Comparison of ENCODE assay signal across 8 mouse cellular contexts in the genomic region with DNA sequence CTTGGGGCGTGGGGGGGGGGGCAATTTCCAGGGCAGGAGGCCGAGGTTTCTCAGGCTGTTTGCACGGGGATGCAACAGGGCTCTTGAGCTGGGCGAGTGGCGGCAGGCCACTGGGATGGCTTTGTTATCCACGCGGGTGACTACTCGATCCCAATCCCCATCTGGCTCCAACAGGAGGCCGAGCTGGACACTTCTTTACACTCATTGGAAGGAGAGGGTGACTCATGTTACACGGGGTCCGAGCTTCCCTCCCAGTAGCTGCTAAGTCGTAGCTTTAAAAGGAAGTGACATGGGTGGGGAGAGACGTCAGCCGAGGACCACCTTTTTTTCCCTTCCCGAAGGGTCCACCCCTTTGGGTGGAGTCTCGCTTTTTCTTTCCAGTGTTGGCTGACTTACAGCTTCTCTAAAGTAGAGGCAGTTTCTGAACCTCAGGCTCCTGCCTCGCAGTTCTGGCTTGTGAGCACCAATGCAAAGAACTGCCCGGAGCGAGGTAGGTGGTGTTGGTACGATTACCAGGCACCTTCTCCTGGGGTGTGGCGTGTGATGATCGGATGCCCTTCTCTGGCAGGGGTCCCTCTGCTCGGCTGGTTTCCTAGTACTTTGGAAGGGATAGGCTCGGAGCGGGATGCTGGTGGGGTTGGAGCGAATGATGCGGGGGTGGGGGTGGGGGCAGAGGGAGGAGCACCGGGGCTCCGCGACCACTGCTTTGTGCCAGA. TPM values are rescaled to one million over a fixed set of nuclear protein-coding genes. Genes with fewer than 3 reads are reported as not detected.
A peak's percentile ranks its signal among the peaks of the same experiment; 100 is the strongest.
DNase-seq lines count a peak whose midpoint lies in the region; ATAC-seq and TF ChIP-seq lines count a peak whose summit lies in the region.

No protein-coding gene starts in this region.

- H3K4me2 ChIP-seq in CH12.LX (ENCODE audit: insufficient read depth, low read depth, poor library complexity, severe bottlenecking), result peak overlapping the region; percentile 97
- peak overlapping the region; percentile 97 for H3K4me2 ChIP-seq in heart, embryonic 15.5 days
- peak overlapping the region; percentile 99 for H3K4me2 ChIP-seq in liver, embryonic 13.5 days
- peak overlapping the region; percentile 95 for H3K4me2 ChIP-seq in stomach, embryonic 15.5 days

- H3K4me3 ChIP-seq in CH12.LX (replicated peaks in 1 of 3; ENCODE audit: low read depth in 2 of 3, low read length in 2 of 3, poor library complexity in 1 of 3), result peak overlapping the region; percentile 74 to 85 (median 81)
- H3K4me3 ChIP-seq in forebrain, embryonic 10.5 days, result peak overlapping the region; percentile 75
- peak overlapping the region; percentile 64 for H3K4me3 ChIP-seq in heart, embryonic 15.5 days
- H3K4me3 ChIP-seq in liver, embryonic 13.5 days (replicated peaks), result peak overlapping the region; percentile 89
- H3K4me3 ChIP-seq in stomach, embryonic 15.5 days (replicated peaks), result peak overlapping the region; percentile 65

- DNase-seq in CH12.LX (ENCODE audit: extremely low read depth), result peak; percentile 97
- DNase-seq in c-Kit-positive CD71-negative TER-119-negative erythroid progenitor cells, embryonic 14.5 days (ENCODE audit: low read depth), result peak; percentile 89
- DNase-seq in forebrain, embryonic 10.5 days (ENCODE audit: extremely low spot score, low spot score), result peak; percentile 87
- DNase-seq in kidney, postnatal 14 days, result peak; percentile 84
- peak; percentile 82 for DNase-seq in liver, embryonic 13.5 days
- DNase-seq in natural killer cell, adult 2 months (ENCODE audit: low spot score in 2 of 2), result peak; percentile 67 to 80

- TF ChIP-seq CTCF in CH12.LX (conservative IDR thresholded peaks at IDR 0.05 in 1 of 2, IDR thresholded peaks at IDR 0.05 in 1 of 2; ENCODE audit: low read depth in 2 of 2, low read length in 2 of 2), result no peak

- dilution Hi-C loops in CH12.LX (cut with MboI; ENCODE audit: extremely low pct_ligation_motif_present, extremely low pct_unique_long_range_greater_than_20kb, low sequenced_read_pairs), result no loop called here

- H3K36me3 ChIP-seq in CH12.LX (replicated peaks in 1 of 2; ENCODE audit: control insufficient read depth in 1 of 2, insufficient read depth in 1 of 2, low read length in 1 of 2), result peaks cover under 1 to 8% of the 10 kb centered on the region in 2 experiments
- H3K36me3 ChIP-seq in forebrain, embryonic 10.5 days (replicated peaks), result peaks cover 12% of the 10 kb centered on the region
- H3K36me3 ChIP-seq in heart, embryonic 15.5 days, result no peaks in the 10 kb centered on the region
- peaks cover 5% of the 10 kb centered on the region for H3K36me3 ChIP-seq in liver, embryonic 13.5 days
- no peaks in the 10 kb centered on the region for H3K36me3 ChIP-seq in stomach, embryonic 15.5 days

- no peak; the same call in 1 of the 2 replicates for TF ChIP-seq RAD21 in CH12.LX (IDR thresholded peaks at IDR 0.05; ENCODE audit: low read depth, low read length)

- peak; percentile 93 for TF ChIP-seq POLR2A in CH12.LX (IDR thresholded peaks at IDR 0.05; ENCODE audit: low read depth, low read length)

- peaks cover 39% of the 10 kb centered on the region for H3K79me2 ChIP-seq in CH12.LX (replicated peaks; ENCODE audit: control insufficient read depth, extremely low read depth, insufficient read depth, poor library complexity, severe bottlenecking)

- WGBS in forebrain, embryonic 10.5 days, result under 1% methylated on average over 30 of the region's 30 CpGs
- 1% methylated on average over 30 of the region's 30 CpGs for WGBS in heart, embryonic 15.5 days
- 1% methylated on average over 30 of the region's 30 CpGs for WGBS in liver, embryonic 13.5 days (ENCODE audit: insufficient replicate concordance)
- under 1% methylated on average over 30 of the region's 30 CpGs for WGBS in stomach, embryonic 15.5 days

- in situ Hi-C loops in CH12.LX (cut with MboI; ENCODE audit: low pct_ligation_motif_present, low pct_unique_long_range_greater_than_20kb, low sequenced_read_pairs), result loop anchor here (5.0 kb wide), 1 partner anchor 43 kb away; no protein-coding TSS in a partner anchor

- H3K27ac ChIP-seq in CH12.LX (ENCODE audit: insufficient read depth, low read depth), result peak overlapping the region; percentile 78
- peak overlapping the region; percentile 95 for H3K27ac ChIP-seq in forebrain, embryonic 10.5 days
- peak overlapping the region; percentile 88 for H3K27ac ChIP-seq in heart, embryonic 15.5 days
- peak overlapping the region; percentile 94 for H3K27ac ChIP-seq in liver, embryonic 13.5 days
- peak overlapping the region; percentile 92 for H3K27ac ChIP-seq in stomach, embryonic 15.5 days

- ATAC-seq in heart, embryonic 15.5 days (replicated peaks; ENCODE audit: insufficient number of reproducible peaks, insufficient read depth, low FRiP score, low read depth), result peak; percentile 96
- peak; percentile 90 for ATAC-seq in liver, embryonic 13.5 days (ENCODE audit: low read depth)
- ATAC-seq in stomach, embryonic 15.5 days (ENCODE audit: insufficient read depth, low FRiP score, low read depth), result peak; percentile 93

- H3K9ac ChIP-seq in CH12.LX (ENCODE audit: insufficient read depth, low read depth), result peak overlapping the region; percentile 88
- peak overlapping the region; percentile 57 for H3K9ac ChIP-seq in heart, embryonic 15.5 days
- H3K9ac ChIP-seq in liver, embryonic 13.5 days, result peak overlapping the region; percentile 96
- H3K9ac ChIP-seq in stomach, embryonic 15.5 days, result peak overlapping the region; percentile 27; the same call in 1 of the 2 replicates

- peaks cover 7% of the 10 kb centered on the region for H3K9me3 ChIP-seq in CH12.LX (replicated peaks; ENCODE audit: low read length)
- H3K9me3 ChIP-seq in forebrain, embryonic 10.5 days, result no peaks in the 10 kb centered on the region
- no peaks in the 10 kb centered on the region for H3K9me3 ChIP-seq in heart, embryonic 15.5 days (replicated peaks)
- no peaks in the 10 kb centered on the region for H3K9me3 ChIP-seq in liver, embryonic 13.5 days (replicated peaks)
- H3K9me3 ChIP-seq in stomach, embryonic 15.5 days, result no peaks in the 10 kb centered on the region

- H3K4me1 ChIP-seq in CH12.LX (ENCODE audit: control insufficient read depth in 1 of 2, insufficient read depth in 2 of 2), result peaks cover 0 to 20% of the 10 kb centered on the region in 2 experiments; a peak in 3 of 4 replicates
- H3K4me1 ChIP-seq in forebrain, embryonic 10.5 days, result peaks cover 30% of the 10 kb centered on the region
- H3K4me1 ChIP-seq in heart, embryonic 15.5 days (replicated peaks), result peaks cover 14% of the 10 kb centered on the region
- peaks cover 53% of the 10 kb centered on the region for H3K4me1 ChIP-seq in liver, embryonic 13.5 days (replicated peaks)
- peaks cover 6% of the 10 kb centered on the region for H3K4me1 ChIP-seq in stomach, embryonic 15.5 days

- no peaks in the 10 kb centered on the region for H3K27me3 ChIP-seq in CH12.LX (replicated peaks)
- H3K27me3 ChIP-seq in forebrain, embryonic 10.5 days (ENCODE audit: poor library complexity, severe bottlenecking), result no peaks in the 10 kb centered on the region
- no peaks in the 10 kb centered on the region for H3K27me3 ChIP-seq in heart, embryonic 15.5 days
- no peaks in the 10 kb centered on the region for H3K27me3 ChIP-seq in liver, embryonic 13.5 days
- no peaks in the 10 kb centered on the region for H3K27me3 ChIP-seq in stomach, embryonic 15.5 days (replicated peaks)

- no peak for TF ChIP-seq EP300 in CH12.LX (IDR thresholded peaks at IDR 0.05; ENCODE audit: low read length)

TF ChIP-seq in CH12.LX, 34 proteins besides CTCF, POLR2A, EP300 and RAD21 (continues in another document):
- TF ChIP-seq KAT2A (IDR thresholded peaks at IDR 0.05; ENCODE audit: insufficient replicate concordance, low read length) (0 out of 2 replicates have a peak, but pooled peaks have one; percentile 25), NRF1 (IDR thresholded peaks at IDR 0.05; ENCODE audit: low read depth, low read length) (0 out of 2 replicates have a peak, but pooled peaks have one; percentile 18), ELF1 (IDR thresholded peaks at IDR 0.05; ENCODE audit: low read depth, low read length) (peak; percentile 62; the same call in 1 of the 2 replicates), CHD2 (IDR thresholded peaks at IDR 0.05; ENCODE audit: low read length) (no peak), USF2 (conservative IDR thresholded peaks at IDR 0.05; ENCODE audit: low read depth, low read length) (no peak), MXI1 (IDR thresholded peaks at IDR 0.05; ENCODE audit: low read depth, low read length) (peak; percentile 11; the same call in 1 of the 2 replicates), UBTF (IDR thresholded peaks at IDR 0.05; ENCODE audit: low read depth, low read length) (peak; percentile 34; the same call in 1 of the 2 replicates), USF1 (IDR thresholded peaks at IDR 0.05; ENCODE audit: low read depth, low read length) (no peak), SMC3 (IDR thresholded peaks at IDR 0.05; ENCODE audit: low read depth, low read length) (no peak), TCF12 (IDR thresholded peaks at IDR 0.05; ENCODE audit: low read depth, low read length) (peak; percentile 87), ETS1 (conservative IDR thresholded peaks at IDR 0.05; ENCODE audit: low read depth, low read length) (peak; percentile 41), HCFC1 (IDR thresholded peaks at IDR 0.05; ENCODE audit: low read depth, low read length) (peak; percentile 61), POLR2AphosphoS2 (IDR thresholded peaks at IDR 0.05; ENCODE audit: low read depth, low read length) (peak; percentile 90; the same call in 1 of the 2 replicates), JUN (IDR thresholded peaks at IDR 0.05; ENCODE audit: insufficient read depth, low read depth, low read length) (no peak; the same call in 1 of the 2 replicates), MAZ (IDR thresholded peaks at IDR 0.05; ENCODE audit: low read depth, low read length) (no peak), ZMIZ1 (IDR thresholded peaks at IDR 0.05; ENCODE audit: low read depth, low read length) (peak; percentile 94), CHD1 (IDR thresholded peaks at IDR 0.05; ENCODE audit: low read depth, low read length) (no peak; the same call in none of the 2 replicates), IRF4 (IDR thresholded peaks at IDR 0.05; ENCODE audit: low read depth, low read length) (0 out of 2 replicates have a peak, but pooled peaks have one; percentile 35), ZKSCAN1 (IDR thresholded peaks at IDR 0.05; ENCODE audit: borderline replicate concordance, low read depth, low read length) (no peak), E2F4 (IDR thresholded peaks at IDR 0.05; ENCODE audit: insufficient replicate concordance, low read depth, low read length) (no peak)

RNA-seq across cellular contexts. Expression of a gene that starts 0.6 kb away (rescaled TPM):
- total RNA-seq in CH12.LX (2012; rRNA removed), result 74.2 and 83.2 TPM in 2 replicates
- 32.0 and 34.7 TPM in 2 replicates for total RNA-seq in CH12.LX (2014; rRNA removed)
- 44.0 and 44.5 TPM in 2 replicates for polyA plus RNA-seq in CH12.LX (2012; ENCODE audit: insufficient read length, low read depth)
- polyA plus RNA-seq in forebrain, embryonic 10.5 days (2016; fragmentation: Nextera tagmentation; extraction: Ambion mirVana), result 42.2 and 44.7 TPM in 2 replicates
- 13.6 and 19.0 TPM in 2 replicates for polyA plus RNA-seq in heart, embryonic 15.5 days (2015; fragmentation: Nextera tagmentation; extraction: Ambion mirVana)
- 27.3 and 28.7 TPM in 2 replicates for polyA plus RNA-seq in liver, embryonic 13.5 days (2015; fragmentation: Nextera tagmentation; extraction: Ambion mirVana)
- 30.3 and 32.5 TPM in 2 replicates for polyA plus RNA-seq in stomach, embryonic 15.5 days (2015; fragmentation: Nextera tagmentation; extraction: Ambion mirVana)

Comparison
In these comparisons a context has a peak if more than half of its experiments do, and no peak if none do; other contexts are left out.
1. Peak in every context shown above with its lines: DNase-seq, ATAC-seq, H3K4me3 ChIP-seq and H3K27ac ChIP-seq.
2. H3K9ac ChIP-seq: peak in every context shown above with its lines; median percentile 96 in liver, embryonic 13.5 days; 88 in CH12.LX; 57 in heart, embryonic 15.5 days; 27 in stomach, embryonic 15.5 days.